Mouse (Mus musculus): ENCODE results near the gene Aoc2. TPM values are rescaled to one million over a fixed set of nuclear protein-coding genes. Genes with fewer than 3 reads are reported as not detected.

The Aoc2 gene
- polyA plus RNA-seq, 1 experiment: not detected

DNA sequence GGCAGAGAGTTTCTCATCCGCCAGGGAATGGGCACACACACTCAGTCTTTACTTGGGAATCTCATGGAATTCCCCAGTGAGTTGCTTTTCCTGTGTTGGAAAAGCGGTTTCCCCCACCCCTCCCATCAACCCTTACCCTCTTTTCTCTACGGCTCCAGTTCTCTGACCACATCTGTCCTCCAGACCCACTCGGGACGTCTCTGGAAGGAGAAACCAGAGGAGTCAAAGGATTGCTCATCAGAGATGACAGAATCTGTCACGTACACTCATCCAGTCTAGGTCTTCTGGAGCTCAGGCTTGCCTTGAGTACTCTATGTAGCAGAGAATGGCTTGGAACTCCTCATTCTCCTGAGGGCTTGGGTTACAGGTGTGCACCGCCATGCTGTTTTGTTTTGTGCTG is 23.9 kb downstream of the Aoc2 start:
- H3K4me1 ChIP-seq (ENCODE audit: control insufficient read depth, insufficient read depth, low read length): no peaks in the 10 kb centered on the region
- TF ChIP-seq CTCF (IDR thresholded peaks at IDR 0.05; ENCODE audit: insufficient read depth, low read depth, low read length) (no peak), POLR2A (IDR thresholded peaks at IDR 0.05; ENCODE audit: insufficient read depth, low read depth, low read length) (no peak)
- WGBS: 76% methylated on average over 7 of the region's 7 CpGs
- H3K27ac ChIP-seq (ENCODE audit: insufficient read depth, low read depth, low read length): no peak overlapping the region
- H3K4me3 ChIP-seq (ENCODE audit: insufficient read depth, low read depth, low read length): no peak overlapping the region

- Histone ChIP-seq H3K4me3 (ENCODE audit: insufficient read depth, low read depth, low read length) (no peak overlapping the region), H3K4me1 (ENCODE audit: control insufficient read depth, insufficient read depth, low read length) (no peaks in the 10 kb centered on the region), H3K27ac (ENCODE audit: insufficient read depth, low read depth, low read length) (no peak overlapping the region)
- 95% methylated on average over 3 of the region's 3 CpGs for WGBS
- TF ChIP-seq CTCF (IDR thresholded peaks at IDR 0.05; ENCODE audit: insufficient read depth, low read depth, low read length): no peak
- TF ChIP-seq POLR2A (IDR thresholded peaks at IDR 0.05; ENCODE audit: insufficient read depth, low read depth, low read length): no peak
Measured at GRCm38 (mm10) chr11:101349216-101349615, 24.4 kb downstream of the Aoc2 start.

DNA sequence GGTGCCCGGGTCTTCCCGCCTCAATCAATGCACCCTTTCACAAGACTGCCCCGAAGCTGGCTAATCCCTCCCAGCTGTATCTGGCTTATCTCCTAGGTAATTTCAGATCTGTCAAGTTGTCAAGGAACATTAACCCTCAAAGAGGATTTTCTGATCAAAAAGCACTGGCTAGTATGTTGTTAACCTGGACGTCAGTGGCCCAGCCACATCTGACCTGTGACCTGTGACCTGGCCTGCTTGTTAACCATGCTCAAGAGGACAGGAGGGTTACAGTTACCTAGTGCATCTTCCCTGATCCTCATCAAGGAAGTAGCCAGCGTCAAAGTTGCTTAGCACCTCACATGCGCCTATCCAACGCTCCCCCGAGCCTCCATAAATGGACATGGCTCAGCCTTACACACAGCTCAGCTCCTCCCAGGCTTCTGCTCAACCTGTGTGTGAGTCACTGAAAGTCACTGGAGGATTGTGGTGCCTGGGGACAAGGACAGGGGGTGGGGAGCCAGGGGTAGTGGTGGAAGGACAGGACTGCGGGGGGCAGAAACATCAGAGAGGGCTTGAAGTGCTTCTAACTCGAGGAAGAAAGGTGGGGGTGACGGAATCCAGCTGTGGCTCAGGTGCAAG is 26.3 kb downstream of the Aoc2 start:
- Histone ChIP-seq H3K4me3 (ENCODE audit: insufficient read depth, low read depth, low read length) (no peak overlapping the region), H3K27ac (ENCODE audit: insufficient read depth, low read depth, low read length) (no peak overlapping the region), H3K4me1 (ENCODE audit: control insufficient read depth, insufficient read depth, low read length) (no peaks in the 10 kb centered on the region)
- TF ChIP-seq CTCF (IDR thresholded peaks at IDR 0.05; ENCODE audit: insufficient read depth, low read depth, low read length) (no peak), POLR2A (IDR thresholded peaks at IDR 0.05; ENCODE audit: insufficient read depth, low read depth, low read length) (no peak)
- WGBS: 69% methylated on average over 11 of the region's 11 CpGs

GRCm38 (mm10) chr11:101351721-101352111 is 26.9 kb downstream of the Aoc2 start:
- H3K27ac ChIP-seq (ENCODE audit: insufficient read depth, low read depth, low read length): no peak overlapping the region
- WGBS: 77% methylated on average over 3 of the region's 3 CpGs

DNA sequence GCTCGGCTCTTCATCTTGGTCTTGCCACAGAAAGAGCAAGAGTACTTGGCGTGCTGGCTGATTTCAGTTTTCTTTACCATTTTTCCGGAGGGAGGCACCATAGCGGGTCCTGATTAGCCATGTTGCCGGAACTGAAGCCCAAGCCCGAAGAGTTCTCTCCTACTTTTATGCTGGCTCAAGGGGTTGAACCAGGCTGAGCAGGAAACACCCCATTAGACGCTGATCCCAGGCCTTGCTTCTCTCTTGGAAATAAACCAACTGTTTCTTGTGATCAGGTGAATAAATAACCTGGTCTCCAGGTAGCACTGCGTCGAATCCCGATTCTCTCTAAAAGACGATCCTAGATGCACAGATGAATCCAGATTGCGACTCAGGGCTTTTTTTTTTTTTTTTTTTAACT is 28.6 kb downstream of the Aoc2 start:
- 89% methylated on average over 12 of the region's 12 CpGs for WGBS

More at GRCm38 (mm10) chr11:101351721-101352111, 26.9 kb downstream of the Aoc2 start:
- no peak for TF ChIP-seq CTCF (IDR thresholded peaks at IDR 0.05; ENCODE audit: insufficient read depth, low read depth, low read length)
- no peak for TF ChIP-seq POLR2A (IDR thresholded peaks at IDR 0.05; ENCODE audit: insufficient read depth, low read depth, low read length)
- Histone ChIP-seq H3K4me3 (ENCODE audit: insufficient read depth, low read depth, low read length) (no peak overlapping the region), H3K4me1 (ENCODE audit: control insufficient read depth, insufficient read depth, low read length) (no peaks in the 10 kb centered on the region)

GRCm38 (mm10) chr11:101354438-101355010 is 29.7 kb downstream of the Aoc2 start:
- Histone ChIP-seq H3K4me1 (ENCODE audit: control insufficient read depth, insufficient read depth, low read length) (no peaks in the 10 kb centered on the region), H3K27ac (ENCODE audit: insufficient read depth, low read depth, low read length) (no peak overlapping the region), H3K4me3 (ENCODE audit: insufficient read depth, low read depth, low read length) (no peak overlapping the region)
- WGBS: 80% methylated on average over 5 of the region's 5 CpGs
- no peak for TF ChIP-seq CTCF (IDR thresholded peaks at IDR 0.05; ENCODE audit: insufficient read depth, low read depth, low read length)
- no peak for TF ChIP-seq POLR2A (IDR thresholded peaks at IDR 0.05; ENCODE audit: insufficient read depth, low read depth, low read length)

More for the DNA sequence above, 28.6 kb downstream of the Aoc2 start:
- TF ChIP-seq POLR2A (IDR thresholded peaks at IDR 0.05; ENCODE audit: insufficient read depth, low read depth, low read length) (no peak), CTCF (IDR thresholded peaks at IDR 0.05; ENCODE audit: insufficient read depth, low read depth, low read length) (no peak)
- no peak overlapping the region for H3K27ac ChIP-seq (ENCODE audit: insufficient read depth, low read depth, low read length)
- no peak overlapping the region for H3K4me3 ChIP-seq (ENCODE audit: insufficient read depth, low read depth, low read length)
- H3K4me1 ChIP-seq (ENCODE audit: control insufficient read depth, insufficient read depth, low read length): no peaks in the 10 kb centered on the region

DNA sequence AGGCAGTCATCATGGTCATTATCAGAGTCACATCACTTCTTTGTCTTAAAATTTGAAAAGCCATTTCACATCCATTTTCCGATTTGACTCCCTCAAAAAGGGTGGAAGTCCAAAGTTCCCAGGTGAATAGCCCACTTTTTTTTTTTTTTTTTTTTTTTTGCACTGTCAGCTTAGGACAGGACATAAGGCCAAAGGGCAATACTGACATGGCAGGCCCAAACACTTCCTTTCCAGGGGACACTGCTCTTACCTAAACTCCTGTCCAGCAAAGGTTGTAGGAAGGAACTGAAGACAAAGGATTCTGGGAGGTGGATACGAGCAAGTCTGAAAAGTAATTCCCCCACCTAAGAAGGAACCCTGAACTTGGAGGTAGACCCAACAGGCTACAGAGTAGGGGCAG is 31.1 kb downstream of the Aoc2 start:
- no peaks in the 10 kb centered on the region for H3K4me1 ChIP-seq (ENCODE audit: control insufficient read depth, insufficient read depth, low read length)
- H3K4me3 ChIP-seq (ENCODE audit: insufficient read depth, low read depth, low read length): no peak overlapping the region
- H3K27ac ChIP-seq (ENCODE audit: insufficient read depth, low read depth, low read length): no peak overlapping the region
- TF ChIP-seq POLR2A (IDR thresholded peaks at IDR 0.05; ENCODE audit: insufficient read depth, low read depth, low read length) (no peak), CTCF (IDR thresholded peaks at IDR 0.05; ENCODE audit: insufficient read depth, low read depth, low read length) (no peak)
- 86% methylated on average over 2 of the region's 2 CpGs for WGBS

DNA sequence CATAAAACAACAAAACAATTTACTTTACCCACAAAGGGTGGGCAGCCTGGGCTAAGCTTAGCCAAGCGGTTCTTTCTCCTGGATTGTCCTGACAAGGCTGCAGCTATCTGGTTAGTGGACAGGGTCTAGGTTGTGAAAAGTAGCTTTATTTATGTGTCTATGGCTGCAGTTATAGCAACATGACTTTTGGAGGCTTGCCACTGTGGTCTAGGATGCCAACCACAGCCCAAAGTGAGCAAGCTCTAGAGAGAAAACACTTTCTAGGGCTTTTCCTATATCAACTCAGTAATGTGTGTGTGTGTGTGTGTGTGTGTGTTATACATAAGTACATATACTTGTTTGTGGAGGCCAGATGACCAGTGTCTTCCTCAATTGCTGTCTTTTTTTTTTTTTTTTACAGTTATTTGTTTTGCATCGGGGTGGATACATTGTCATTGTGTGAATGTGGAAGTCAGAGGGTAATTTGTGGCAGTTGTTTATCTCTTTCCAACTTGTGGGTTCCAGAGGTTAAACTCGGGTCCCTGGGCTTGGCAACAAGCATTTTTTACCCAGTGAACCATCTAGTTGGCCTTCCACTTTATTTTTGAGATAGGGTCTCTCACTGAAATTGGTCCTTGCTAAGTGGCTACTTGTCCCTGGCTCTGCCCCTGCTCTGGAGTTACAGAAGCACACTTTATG is 32.8 kb downstream of the Aoc2 start:
- Histone ChIP-seq H3K4me1 (ENCODE audit: control insufficient read depth, insufficient read depth, low read length) (no peaks in the 10 kb centered on the region), H3K4me3 (ENCODE audit: insufficient read depth, low read depth, low read length) (no peak overlapping the region), H3K27ac (ENCODE audit: insufficient read depth, low read depth, low read length) (no peak overlapping the region)
- WGBS: 83% methylated on average over 3 of the region's 3 CpGs
- TF ChIP-seq CTCF (IDR thresholded peaks at IDR 0.05; ENCODE audit: insufficient read depth, low read depth, low read length) (no peak), POLR2A (IDR thresholded peaks at IDR 0.05; ENCODE audit: insufficient read depth, low read depth, low read length) (no peak)

GRCm38 (mm10) chr11:101359776-101360175 is 34.9 kb downstream of the Aoc2 start:
- no peak overlapping the region for H3K4me3 ChIP-seq (ENCODE audit: insufficient read depth, low read depth, low read length)
- 77% methylated on average over 9 of the region's 9 CpGs for WGBS
- H3K27ac ChIP-seq (ENCODE audit: insufficient read depth, low read depth, low read length): 0 out of 2 replicates have a peak overlapping the region, but pooled peaks have one; percentile 42
- TF ChIP-seq CTCF (IDR thresholded peaks at IDR 0.05; ENCODE audit: insufficient read depth, low read depth, low read length): no peak
- TF ChIP-seq POLR2A (IDR thresholded peaks at IDR 0.05; ENCODE audit: insufficient read depth, low read depth, low read length): no peak
- H3K4me1 ChIP-seq (ENCODE audit: control insufficient read depth, insufficient read depth, low read length): no peaks in the 10 kb centered on the region
